Comparison of ENCODE assay signal across 9 mouse cellular contexts in the genomic region with DNA sequence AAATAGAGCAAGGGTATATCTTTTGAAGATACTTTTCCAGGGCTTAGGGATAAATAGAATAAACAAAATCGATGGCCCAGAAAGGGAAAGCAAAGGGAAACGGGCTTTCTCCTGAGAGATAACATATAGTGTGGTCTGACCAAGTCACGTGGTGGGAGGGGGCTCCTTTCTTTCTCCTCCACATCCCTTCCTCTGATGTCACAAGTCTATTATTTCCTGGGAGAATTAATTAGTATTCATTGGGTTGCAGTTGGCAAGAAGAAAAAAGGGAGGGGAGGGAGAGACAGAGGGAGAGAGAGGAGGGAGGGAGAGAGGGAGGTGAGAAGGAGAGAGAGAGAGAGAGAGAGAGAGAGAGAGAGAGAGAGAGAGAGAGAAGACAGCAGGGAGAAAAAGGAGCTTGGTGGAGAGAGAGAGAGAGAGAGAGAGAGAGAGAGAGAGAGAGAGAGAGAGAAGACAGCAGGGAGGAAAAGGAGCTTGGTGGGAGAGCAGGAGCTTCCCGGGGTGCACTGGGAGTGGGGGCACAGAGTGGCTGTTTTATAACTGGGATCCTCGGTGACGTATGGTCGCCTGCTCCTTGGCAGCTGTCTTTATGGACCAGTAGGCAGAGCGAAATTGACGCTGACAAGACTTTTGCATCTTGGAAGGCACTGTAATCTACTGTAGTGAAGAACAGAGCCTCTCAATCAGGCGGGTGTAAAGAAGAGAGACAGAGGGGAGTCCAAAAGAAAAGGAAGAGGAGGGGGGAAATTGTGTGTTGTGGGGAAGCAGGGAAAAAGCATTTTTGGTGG.
DNase-seq lines count a peak whose midpoint lies in the region; ATAC-seq and TF ChIP-seq lines count a peak whose summit lies in the region.
"Had no signal": no experiment of that assay in that cellular context is flagged by ENCODE, and none has a peak within 500 bp of the region (broad histone marks: within the 10 kb centered on the region; RNA-seq: fewer than 3 reads in every experiment).

No protein-coding gene starts in this region.

- TF ChIP-seq CTCF in liver, postnatal 0 days (IDR thresholded peaks at IDR 0.05; ENCODE audit: low read depth), result no peak

- H3K4me1 ChIP-seq in liver, embryonic 11.5 days (replicated peaks; ENCODE audit: control insufficient read depth, insufficient read depth, low read length), result no peaks in the 10 kb centered on the region
- no peaks in the 10 kb centered on the region for H3K4me1 ChIP-seq in liver, postnatal 0 days (ENCODE audit: insufficient read depth)
- H3K4me1 ChIP-seq in hindbrain, embryonic 14.5 days (replicated peaks; ENCODE audit: control insufficient read depth, insufficient read depth, low read length), result peaks cover 4% of the 10 kb centered on the region; the same call in 1 of the 2 replicates
- peaks cover 14% of the 10 kb centered on the region; the same call in 1 of the 2 replicates for H3K4me1 ChIP-seq in midbrain, embryonic 10.5 days
- H3K4me1 ChIP-seq in stomach, embryonic 15.5 days, result no peaks in the 10 kb centered on the region

- no peak for TF ChIP-seq EP300 in liver, postnatal 0 days (IDR thresholded peaks at IDR 0.05; ENCODE audit: low read depth)

- H3K9ac ChIP-seq in liver, embryonic 11.5 days (ENCODE audit: low read depth, low read length), result no peak overlapping the region
- H3K9ac ChIP-seq in liver, postnatal 0 days (replicated peaks), result no peak overlapping the region
- peak overlapping the region; percentile 79 for H3K9ac ChIP-seq in hindbrain, embryonic 14.5 days
- no peak overlapping the region for H3K9ac ChIP-seq in stomach, embryonic 15.5 days

- H3K36me3 ChIP-seq in liver, embryonic 11.5 days (ENCODE audit: control insufficient read depth, insufficient read depth, low read length), result no peaks in the 10 kb centered on the region
- no peaks in the 10 kb centered on the region for H3K36me3 ChIP-seq in liver, postnatal 0 days (replicated peaks; ENCODE audit: insufficient read depth, low read length)
- no peaks in the 10 kb centered on the region for H3K36me3 ChIP-seq in hindbrain, embryonic 14.5 days (replicated peaks; ENCODE audit: control insufficient read depth, insufficient read depth)
- no peaks in the 10 kb centered on the region for H3K36me3 ChIP-seq in midbrain, embryonic 10.5 days
- H3K36me3 ChIP-seq in stomach, embryonic 15.5 days, result no peaks in the 10 kb centered on the region

- ATAC-seq in liver, embryonic 11.5 days (replicated peaks; ENCODE audit: low FRiP score), result no peak
- ATAC-seq in liver, postnatal 0 days, result no peak
- peak; percentile 94 for ATAC-seq in hindbrain, embryonic 14.5 days (ENCODE audit: low FRiP score)
- no peak for ATAC-seq in stomach, embryonic 15.5 days (ENCODE audit: insufficient read depth, low FRiP score, low read depth)
- ATAC-seq: Patski had no signal

- H3K9me3 ChIP-seq in liver, embryonic 11.5 days (ENCODE audit: control insufficient read depth, low read length), result no peaks in the 10 kb centered on the region
- H3K9me3 ChIP-seq in liver, postnatal 0 days (ENCODE audit: low read length), result no peaks in the 10 kb centered on the region
- no peaks in the 10 kb centered on the region for H3K9me3 ChIP-seq in hindbrain, embryonic 14.5 days (ENCODE audit: control insufficient read depth, low read length)
- H3K9me3 ChIP-seq in midbrain, embryonic 10.5 days (replicated peaks), result no peaks in the 10 kb centered on the region
- H3K9me3 ChIP-seq in stomach, embryonic 15.5 days, result no peaks in the 10 kb centered on the region

- no peak overlapping the region for H3K4me3 ChIP-seq in liver, embryonic 11.5 days (ENCODE audit: low read depth, low read length)
- H3K4me3 ChIP-seq in liver, postnatal 0 days (ENCODE audit: low read depth, low read length), result no peak overlapping the region
- H3K4me3 ChIP-seq in hindbrain, embryonic 14.5 days (replicated peaks; ENCODE audit: low read length), result peak overlapping the region; percentile 48
- peak overlapping the region; percentile 53 for H3K4me3 ChIP-seq in midbrain, embryonic 10.5 days
- H3K4me3 ChIP-seq in stomach, embryonic 15.5 days (replicated peaks), result peak overlapping the region; percentile 26

- WGBS in liver, embryonic 11.5 days, result 46% methylated on average over 10 of the region's 10 CpGs
- 38% methylated on average over 10 of the region's 10 CpGs for WGBS in liver, postnatal 0 days (ENCODE audit: insufficient replicate concordance)
- 27% methylated on average over 10 of the region's 10 CpGs for WGBS in hindbrain, embryonic 14.5 days
- 19% methylated on average over 10 of the region's 10 CpGs for WGBS in midbrain, embryonic 10.5 days
- WGBS in stomach, embryonic 15.5 days, result 26% methylated on average over 10 of the region's 10 CpGs

- H3K27me3 ChIP-seq in liver, embryonic 11.5 days (replicated peaks; ENCODE audit: control insufficient read depth, insufficient read depth, low read length), result 0 out of 2 replicates have a peak, but pooled peaks cover 2% of the 10 kb centered on the region
- no peaks in the 10 kb centered on the region for H3K27me3 ChIP-seq in liver, postnatal 0 days (ENCODE audit: insufficient read depth, low read length)
- peaks cover 10% of the 10 kb centered on the region for H3K27me3 ChIP-seq in hindbrain, embryonic 14.5 days (ENCODE audit: control insufficient read depth, insufficient read depth, low read length)
- peaks cover 89% of the 10 kb centered on the region for H3K27me3 ChIP-seq in midbrain, embryonic 10.5 days (ENCODE audit: low read depth, poor library complexity, severe bottlenecking)
- no peaks in the 10 kb centered on the region for H3K27me3 ChIP-seq in stomach, embryonic 15.5 days (replicated peaks)

- peak overlapping the region; percentile 13; the same call in 1 of the 2 replicates for H3K4me2 ChIP-seq in liver, embryonic 11.5 days
- no peak overlapping the region for H3K4me2 ChIP-seq in liver, postnatal 0 days (ENCODE audit: low read depth, low read length)
- peak overlapping the region; percentile 56 for H3K4me2 ChIP-seq in hindbrain, embryonic 14.5 days (replicated peaks)
- peak overlapping the region; percentile 34; the same call in 1 of the 2 replicates for H3K4me2 ChIP-seq in stomach, embryonic 15.5 days

- DNase-seq in liver, embryonic 11.5 days (ENCODE audit: low spot score), result no peak
- no peak for DNase-seq in liver, postnatal 0 days
- DNase-seq in embryo, embryonic 11 days, result peak; percentile 53
- peak; percentile 70 for DNase-seq in hindbrain, embryonic 14.5 days (ENCODE audit: low spot score)
- DNase-seq in midbrain, embryonic 10.5 days (ENCODE audit: low spot score), result peak; percentile 48
- DNase-seq in urinary bladder, postnatal 14 days (ENCODE audit: low spot score), result no peak
- no peak for DNase-seq in ovary, postnatal 10 days (ENCODE audit: low spot score)

- no peak overlapping the region for H3K27ac ChIP-seq in liver, embryonic 11.5 days (ENCODE audit: low read depth, low read length)
- no peak overlapping the region for H3K27ac ChIP-seq in liver, postnatal 0 days (ENCODE audit: low read depth)
- peak overlapping the region; percentile 94 for H3K27ac ChIP-seq in hindbrain, embryonic 14.5 days
- H3K27ac ChIP-seq in midbrain, embryonic 10.5 days (replicated peaks), result peak overlapping the region; percentile 88
- no peak overlapping the region for H3K27ac ChIP-seq in stomach, embryonic 15.5 days

Comparison
In these comparisons a context has a peak if more than half of its experiments do, and no peak if none do; other contexts are left out.
1. DNase-seq: peak in embryo, embryonic 11 days (single experiment), hindbrain, embryonic 14.5 days (single experiment) and midbrain, embryonic 10.5 days (single experiment); none in liver, embryonic 11.5 days (single experiment), liver, postnatal 0 days (single experiment), urinary bladder, postnatal 14 days (single experiment) and ovary, postnatal 10 days (single experiment).
2. H3K27ac ChIP-seq: peak in hindbrain, embryonic 14.5 days (single experiment) and midbrain, embryonic 10.5 days (single experiment); none in liver, embryonic 11.5 days (single experiment), liver, postnatal 0 days (single experiment) and stomach, embryonic 15.5 days (single experiment).
3. H3K4me3 ChIP-seq: peak in hindbrain, embryonic 14.5 days (single experiment), midbrain, embryonic 10.5 days (single experiment) and stomach, embryonic 15.5 days (single experiment); none in liver, embryonic 11.5 days (single experiment) and liver, postnatal 0 days (single experiment).